Mouse (Mus musculus): Measurements from ENCODE around the gene Polrmt. TPM values are rescaled to one million over a fixed set of nuclear protein-coding genes. Genes with fewer than 3 reads are reported as not detected.

Polrmt gene
- polyA plus RNA-seq, 1 experiment = 104 TPM

DNA sequence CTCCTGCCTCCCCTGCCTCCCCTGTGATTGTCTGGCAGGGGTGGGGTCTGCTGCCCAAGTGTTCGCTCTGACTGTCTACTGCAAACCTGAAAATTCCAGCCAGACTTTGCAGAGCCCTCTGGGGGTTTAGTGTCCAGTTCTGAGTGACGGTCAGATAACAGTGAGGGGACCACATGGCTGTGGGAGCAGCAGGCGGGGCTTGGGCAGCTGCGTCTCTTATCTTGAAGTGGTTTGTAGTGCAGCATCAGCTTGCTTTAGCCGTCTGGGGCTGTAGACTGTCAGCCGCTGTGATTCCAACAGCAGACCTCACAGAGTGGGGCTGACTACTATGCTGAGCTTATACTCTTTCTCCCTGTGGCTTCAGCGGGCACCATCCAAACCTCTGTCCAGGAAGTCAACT, 37.1 kb downstream of the Polrmt start:
- Histone ChIP-seq H3K27ac (ENCODE audit: control insufficient read depth, insufficient read depth, low read length) (no peak overlapping the region), H3K4me1 (replicated peaks; ENCODE audit: control insufficient read depth, insufficient read depth, low read length) (peaks cover 21% of the 10 kb centered on the region), H3K4me3 (ENCODE audit: control insufficient read depth, insufficient read depth, low read length) (no peak overlapping the region), H3K36me3 (ENCODE audit: control insufficient read depth, insufficient read depth, low read length) (peaks cover 13% of the 10 kb centered on the region; the same call in 1 of the 2 replicates), H3K27me3 (ENCODE audit: control insufficient read depth, insufficient read depth, low read length) (no peaks in the 10 kb centered on the region; the same call in 1 of the 2 replicates)
- TF ChIP-seq CTCF (IDR thresholded peaks at IDR 0.05; ENCODE audit: borderline replicate concordance, control insufficient read depth, extremely low read depth, insufficient read depth, low read length, poor library complexity) (no peak), POLR2A (IDR thresholded peaks at IDR 0.05; ENCODE audit: control insufficient read depth, extremely low read depth, insufficient read depth, low read length, poor library complexity) (no peak)
- no peak for DNase-seq
- WGBS = 89% methylated on average over 7 of the region's 7 CpGs

DNA sequence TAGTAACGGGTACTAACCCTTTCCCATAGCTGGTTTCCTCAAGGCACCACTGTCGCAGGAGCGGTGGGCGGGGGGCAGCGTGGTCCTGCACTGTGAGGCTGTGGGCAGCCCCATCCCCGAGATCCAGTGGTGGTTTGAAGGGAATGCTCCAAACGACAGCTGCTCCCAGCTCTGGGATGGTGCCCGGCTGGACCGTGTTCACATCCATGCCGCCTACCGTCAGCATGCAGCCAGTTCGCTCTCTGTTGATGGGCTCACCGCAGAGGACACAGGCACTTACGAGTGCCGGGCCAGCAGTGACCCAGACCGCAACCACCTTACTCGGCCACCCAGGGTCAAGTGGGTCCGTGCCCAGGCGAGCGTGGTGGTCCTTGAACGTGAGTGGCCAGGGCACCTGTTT, 37.7 kb downstream of the Polrmt start:
- no peak for DNase-seq
- Histone ChIP-seq H3K4me1 (replicated peaks; ENCODE audit: control insufficient read depth, insufficient read depth, low read length) (peaks cover 21% of the 10 kb centered on the region), H3K27me3 (ENCODE audit: control insufficient read depth, insufficient read depth, low read length) (no peaks in the 10 kb centered on the region), H3K36me3 (ENCODE audit: control insufficient read depth, insufficient read depth, low read length) (peaks cover 13% of the 10 kb centered on the region; the same call in 1 of the 2 replicates), H3K4me3 (ENCODE audit: control insufficient read depth, insufficient read depth, low read length) (no peak overlapping the region), H3K27ac (ENCODE audit: control insufficient read depth, insufficient read depth, low read length) (no peak overlapping the region)
- TF ChIP-seq POLR2A (IDR thresholded peaks at IDR 0.05; ENCODE audit: control insufficient read depth, extremely low read depth, insufficient read depth, low read length, poor library complexity) (no peak), CTCF (IDR thresholded peaks at IDR 0.05; ENCODE audit: borderline replicate concordance, control insufficient read depth, extremely low read depth, insufficient read depth, low read length, poor library complexity) (no peak)
- WGBS = 97% methylated on average over 21 of the region's 21 CpGs

DNA sequence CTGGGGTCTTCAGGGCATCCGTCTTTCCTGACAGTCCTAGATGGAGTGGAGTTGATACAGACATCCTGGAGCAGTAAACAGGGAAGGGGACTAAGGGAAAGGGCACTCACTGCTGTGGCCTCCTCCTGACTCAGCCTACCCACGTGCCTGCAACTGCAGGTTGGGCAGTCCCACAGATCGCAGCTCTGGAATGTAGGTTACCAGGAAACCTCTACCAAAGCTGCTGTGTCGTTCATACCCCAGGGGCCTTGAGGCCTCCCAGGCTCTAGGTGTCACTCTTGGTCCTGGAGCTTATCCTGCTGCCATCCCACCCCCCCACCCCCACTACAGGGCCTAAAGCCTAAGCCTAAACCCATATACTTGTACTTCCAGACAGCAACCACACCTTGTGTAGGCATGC, 38.6 kb downstream of the Polrmt start:
- no peak for DNase-seq
- Histone ChIP-seq H3K36me3 (ENCODE audit: control insufficient read depth, insufficient read depth, low read length) (peaks cover 13% of the 10 kb centered on the region; the same call in 1 of the 2 replicates), H3K4me1 (replicated peaks; ENCODE audit: control insufficient read depth, insufficient read depth, low read length) (peaks cover 21% of the 10 kb centered on the region), H3K27ac (ENCODE audit: control insufficient read depth, insufficient read depth, low read length) (no peak overlapping the region), H3K27me3 (ENCODE audit: control insufficient read depth, insufficient read depth, low read length) (no peaks in the 10 kb centered on the region), H3K4me3 (ENCODE audit: control insufficient read depth, insufficient read depth, low read length) (no peak overlapping the region)
- TF ChIP-seq POLR2A (IDR thresholded peaks at IDR 0.05; ENCODE audit: control insufficient read depth, extremely low read depth, insufficient read depth, low read length, poor library complexity) (no peak), CTCF (IDR thresholded peaks at IDR 0.05; ENCODE audit: borderline replicate concordance, control insufficient read depth, extremely low read depth, insufficient read depth, low read length, poor library complexity) (no peak)
- 77% methylated on average over 4 of the region's 4 CpGs for WGBS

DNA sequence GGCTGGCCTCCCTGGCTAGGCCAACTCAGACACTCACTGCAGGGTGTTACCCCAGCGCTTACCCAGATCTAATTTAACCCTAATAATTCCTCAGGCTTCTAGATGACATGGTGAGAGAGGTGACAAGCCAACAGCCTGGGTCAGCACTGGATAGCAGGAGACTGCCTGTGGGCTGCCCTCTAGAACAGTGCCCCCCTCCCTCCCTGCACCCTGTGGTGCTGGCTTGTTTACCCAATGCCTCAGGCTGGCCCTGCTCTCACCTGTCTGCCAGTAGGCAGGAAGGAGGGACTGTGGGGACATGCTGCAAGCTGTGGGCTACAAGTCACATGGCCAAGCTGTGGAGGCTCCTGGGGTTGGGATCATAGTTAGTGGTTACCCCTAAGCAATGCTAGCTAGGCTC, 39.2 kb downstream of the Polrmt start:
- Histone ChIP-seq H3K27me3 (ENCODE audit: control insufficient read depth, insufficient read depth, low read length) (no peaks in the 10 kb centered on the region), H3K27ac (ENCODE audit: control insufficient read depth, insufficient read depth, low read length) (no peak overlapping the region), H3K4me1 (replicated peaks; ENCODE audit: control insufficient read depth, insufficient read depth, low read length) (peaks cover 21% of the 10 kb centered on the region), H3K4me3 (ENCODE audit: control insufficient read depth, insufficient read depth, low read length) (no peak overlapping the region), H3K36me3 (ENCODE audit: control insufficient read depth, insufficient read depth, low read length) (peaks cover 13% of the 10 kb centered on the region; the same call in 1 of the 2 replicates)
- 88% methylated on average over 1 of the region's 1 CpGs for whole genome bisulfite sequencing
- no peak for DNase-seq
- TF ChIP-seq POLR2A (IDR thresholded peaks at IDR 0.05; ENCODE audit: control insufficient read depth, extremely low read depth, insufficient read depth, low read length, poor library complexity) (no peak), CTCF (IDR thresholded peaks at IDR 0.05; ENCODE audit: borderline replicate concordance, control insufficient read depth, extremely low read depth, insufficient read depth, low read length, poor library complexity) (no peak)

DNA sequence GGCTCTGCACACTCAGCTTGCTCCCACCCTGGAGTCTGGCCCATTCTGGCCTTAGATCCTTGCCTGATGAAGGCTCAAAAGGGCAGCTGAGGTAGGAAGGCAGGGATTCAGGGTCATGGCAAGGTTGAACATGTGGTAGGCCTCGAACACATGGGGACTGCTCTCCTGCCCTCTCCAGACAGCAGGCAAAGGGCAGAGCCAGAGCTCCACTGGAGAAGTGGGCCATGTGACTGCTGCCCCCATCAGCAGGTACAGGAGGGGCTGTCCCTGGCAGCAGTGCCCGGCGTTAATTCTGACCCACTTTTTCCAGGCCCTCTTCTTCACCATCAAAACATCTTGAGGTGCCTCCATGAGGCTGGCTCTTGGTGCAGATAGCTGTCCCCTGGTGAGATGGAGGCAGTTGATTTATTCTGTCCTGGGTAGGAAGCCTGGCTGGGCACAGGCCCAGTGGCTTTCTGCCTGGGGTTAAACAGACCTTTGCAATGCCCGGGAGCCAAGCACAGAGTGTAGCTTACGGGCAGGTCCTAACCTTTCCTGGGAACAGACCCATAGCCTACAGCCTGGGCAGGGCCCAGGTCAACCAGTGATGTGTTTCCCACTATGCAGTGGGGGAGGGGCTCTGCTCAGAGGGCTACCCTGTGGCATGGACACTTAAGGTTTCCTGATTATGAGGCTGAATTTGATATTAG, 39.8 kb downstream of the Polrmt start:
- H3K27ac ChIP-seq (ENCODE audit: control insufficient read depth, insufficient read depth, low read length) = no peak overlapping the region
- no peak overlapping the region for H3K4me3 ChIP-seq (ENCODE audit: control insufficient read depth, insufficient read depth, low read length)
- TF ChIP-seq CTCF (IDR thresholded peaks at IDR 0.05; ENCODE audit: borderline replicate concordance, control insufficient read depth, extremely low read depth, insufficient read depth, low read length, poor library complexity) (no peak), POLR2A (IDR thresholded peaks at IDR 0.05; ENCODE audit: control insufficient read depth, extremely low read depth, insufficient read depth, low read length, poor library complexity) (no peak)
- peaks cover 13% of the 10 kb centered on the region; the same call in 1 of the 2 replicates for H3K36me3 ChIP-seq (ENCODE audit: control insufficient read depth, insufficient read depth, low read length)
- H3K4me1 ChIP-seq (replicated peaks; ENCODE audit: control insufficient read depth, insufficient read depth, low read length) = peaks cover 21% of the 10 kb centered on the region
- WGBS = 83% methylated on average over 5 of the region's 5 CpGs
- no peak for DNase-seq
- no peaks in the 10 kb centered on the region for H3K27me3 ChIP-seq (ENCODE audit: control insufficient read depth, insufficient read depth, low read length)

DNA sequence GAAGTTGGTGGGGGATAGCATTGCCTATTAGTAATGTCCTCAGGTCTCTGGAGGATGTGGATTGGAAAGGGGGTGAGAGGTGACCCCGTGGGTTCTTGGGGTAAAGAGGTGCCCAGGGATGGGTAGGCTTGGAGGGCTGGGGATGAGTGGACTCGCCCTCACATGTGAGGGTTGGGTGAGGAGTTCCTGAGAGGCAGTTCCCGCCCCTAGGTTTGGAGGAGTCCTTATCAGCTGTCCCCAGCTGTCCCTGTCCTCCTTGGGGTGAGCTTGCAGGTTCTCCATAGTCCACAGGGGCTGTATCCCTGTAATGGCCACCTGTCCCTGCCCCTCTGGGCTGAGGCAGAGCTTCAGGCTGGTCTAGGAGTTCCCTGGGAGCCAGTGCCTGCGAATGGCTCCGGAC, 40.4 kb downstream of the Polrmt start:
- WGBS = 82% methylated on average over 5 of the region's 5 CpGs
- no peak overlapping the region for H3K27ac ChIP-seq (ENCODE audit: control insufficient read depth, insufficient read depth, low read length)
- TF ChIP-seq POLR2A (IDR thresholded peaks at IDR 0.05; ENCODE audit: control insufficient read depth, extremely low read depth, insufficient read depth, low read length, poor library complexity) = no peak
- TF ChIP-seq CTCF (IDR thresholded peaks at IDR 0.05; ENCODE audit: borderline replicate concordance, control insufficient read depth, extremely low read depth, insufficient read depth, low read length, poor library complexity) = no peak

More for the DNA sequence above, 40.4 kb downstream of the Polrmt start:
- Histone ChIP-seq H3K4me1 (replicated peaks; ENCODE audit: control insufficient read depth, insufficient read depth, low read length) (peaks cover 21% of the 10 kb centered on the region), H3K36me3 (ENCODE audit: control insufficient read depth, insufficient read depth, low read length) (peaks cover 13% of the 10 kb centered on the region; the same call in 1 of the 2 replicates), H3K4me3 (ENCODE audit: control insufficient read depth, insufficient read depth, low read length) (no peak overlapping the region), H3K27me3 (ENCODE audit: control insufficient read depth, insufficient read depth, low read length) (no peaks in the 10 kb centered on the region)
- DNase-seq = no peak
